Mouse (Mus musculus) neural tube, embryonic 12.5 days (tissue): ENCODE measurements around the gene Serinc3. TPM values are rescaled to one million over a fixed set of nuclear protein-coding genes. Genes with fewer than 3 reads are reported as not detected.

Experiments used
- ATAC-seq: fragments of 200-750 bp; cut with Nextera tagmentation; 2 replicates; pipeline ENCODE4 v1.8.0; 2017; ENCODE audit warnings: low read depth, mild to moderate bottlenecking, moderate TSS enrichment, moderate library complexity; ENCODE audit not compliant: low FRiP score
- H3K27ac ChIP-seq: fragments of 300-500 bp; sonication (generic); 2 replicates; pipeline ENCODE4 v1.5.1; 2016
- H3K27me3 ChIP-seq: fragments of 300-500 bp; sonication (generic); replicated peaks from 2 replicates; pipeline ENCODE4 v1.6.1; 2016; ENCODE audit warnings: mild to moderate bottlenecking
- H3K36me3 ChIP-seq: fragments of 300-500 bp; sonication (generic); 2 replicates; pipeline ENCODE4 v1.6.1; 2016; ENCODE audit warnings: mild to moderate bottlenecking
- H3K4me1 ChIP-seq: fragments of 300-500 bp; sonication (generic); 2 replicates; pipeline ENCODE4 v1.6.1; 2016
- H3K4me2 ChIP-seq: fragments of 300-500 bp; sonication (generic); replicated peaks from 2 replicates; pipeline ENCODE4 v1.6.1; 2016; ENCODE audit warnings: mild to moderate bottlenecking
- H3K4me3 ChIP-seq: fragments of 300-500 bp; sonication (generic); 2 replicates; pipeline ENCODE4 v1.5.1; 2016
- H3K9ac ChIP-seq: fragments of 300-500 bp; sonication (generic); 2 replicates; pipeline ENCODE4 v1.6.1; 2016; ENCODE audit warnings: mild to moderate bottlenecking
- H3K9me3 ChIP-seq: fragments of 300-500 bp; sonication (generic); 2 replicates; pipeline ENCODE4 v1.6.1; 2016; ENCODE audit warnings: mild to moderate bottlenecking
- WGBS: fragments of 180-500 bp; shearing (Covaris S2); methylation state at CpG from one replicate; pipeline ENCODE4 v1.1.7; 2016; 5-methylcytosine and 5-hydroxymethylcytosine counted together
- polyA plus RNA-seq: library from polyadenylated mRNA; unstranded; fragments of >200 nt; fragmentation: Nextera tagmentation; extraction: Ambion mirVana; gene quantifications from 2 replicates; pipeline ENCODE4 v1.2.1, GENCODE M21; 2016

Gene Serinc3
- polyA plus RNA-seq, 1 experiment from 2014 or later = 41.2 TPM

DNA sequence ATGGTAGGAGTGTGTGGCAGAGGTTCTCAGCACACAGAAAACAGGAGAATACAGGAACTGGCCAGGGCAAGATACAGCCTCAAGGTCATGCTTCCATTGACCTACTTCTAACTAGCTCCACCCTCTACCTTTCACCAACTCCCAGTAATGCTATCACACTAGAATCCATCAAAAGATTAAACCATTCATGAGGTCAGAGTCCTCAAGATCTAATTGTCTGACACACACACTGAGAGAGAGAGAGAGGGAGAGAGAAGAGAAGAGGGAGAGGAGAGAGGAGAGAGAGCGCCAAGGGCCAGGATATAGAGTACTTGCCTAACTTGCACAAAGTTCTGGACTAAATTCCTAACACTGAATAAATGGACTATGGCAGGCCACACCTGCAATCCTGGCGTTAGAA lies 37.4 kb upstream of the Serinc3 start:
- Histone ChIP-seq H3K4me1 (0 out of 2 replicates have a peak, but pooled peaks cover 5% of the 10 kb centered on the region), H3K9me3 (no peaks in the 10 kb centered on the region), H3K4me2 (no peak overlapping the region), H3K27ac (no peak overlapping the region), H3K36me3 (no peaks in the 10 kb centered on the region), H3K4me3 (no peak overlapping the region), H3K9ac (no peak overlapping the region), H3K27me3 (no peaks in the 10 kb centered on the region)
- no peak for ATAC-seq
- 96% methylated on average over 2 of the region's 2 CpGs for WGBS

DNA sequence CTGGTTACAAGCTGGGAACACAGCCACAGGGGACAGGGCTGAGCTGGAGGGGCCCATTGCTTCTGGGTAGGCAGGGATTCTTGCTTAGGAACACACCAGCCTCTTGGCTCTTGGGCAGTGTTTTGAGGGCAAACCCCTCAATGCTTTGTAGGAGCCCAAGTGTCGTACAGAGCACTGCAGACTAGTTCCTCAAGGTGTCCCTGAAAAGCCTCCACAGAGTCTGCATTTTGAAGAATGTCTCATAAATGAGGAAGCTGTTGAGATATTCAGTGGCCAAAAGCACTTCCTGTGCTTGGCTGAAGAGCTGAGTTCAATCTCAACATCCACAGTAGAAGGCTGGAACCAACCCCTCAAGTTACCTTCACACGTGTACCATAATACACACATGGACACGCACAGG lies 31.8 kb upstream of the Serinc3 start:
- no peak for ATAC-seq
- Histone ChIP-seq H3K4me1 (peaks cover 9% of the 10 kb centered on the region; the same call in 1 of the 2 replicates), H3K27me3 (no peaks in the 10 kb centered on the region), H3K27ac (no peak overlapping the region), H3K4me2 (no peak overlapping the region), H3K9ac (no peak overlapping the region), H3K9me3 (no peaks in the 10 kb centered on the region), H3K4me3 (no peak overlapping the region), H3K36me3 (no peaks in the 10 kb centered on the region)
- WGBS = 91% methylated on average over 3 of the region's 3 CpGs

DNA sequence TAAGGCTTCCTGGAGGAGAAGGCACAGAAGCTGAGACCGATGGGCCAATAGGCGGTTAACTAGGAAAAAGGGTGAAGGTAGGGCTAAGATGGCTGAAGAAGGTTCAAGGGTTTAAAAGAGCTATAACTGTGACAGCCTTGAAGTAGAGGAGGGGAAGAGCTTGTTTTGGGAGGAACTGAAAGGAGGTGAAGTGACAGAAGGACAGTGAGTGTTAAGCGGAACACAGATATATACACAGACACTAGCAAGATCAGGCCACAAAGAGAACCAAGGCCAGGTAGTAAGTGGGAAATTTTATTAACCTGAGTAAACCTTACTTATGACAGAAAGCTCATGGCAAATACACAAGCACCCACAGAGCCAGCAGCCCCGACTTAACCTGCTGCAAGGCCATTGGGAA lies 31.4 kb upstream of the Serinc3 start:
- ATAC-seq = no peak
- Histone ChIP-seq H3K27ac (no peak overlapping the region), H3K4me1 (peaks cover 9% of the 10 kb centered on the region; the same call in 1 of the 2 replicates), H3K4me3 (no peak overlapping the region), H3K36me3 (no peaks in the 10 kb centered on the region), H3K9me3 (no peaks in the 10 kb centered on the region), H3K9ac (no peak overlapping the region), H3K27me3 (no peaks in the 10 kb centered on the region), H3K4me2 (no peak overlapping the region)
- 97% methylated on average over 4 of the region's 4 CpGs for WGBS

DNA sequence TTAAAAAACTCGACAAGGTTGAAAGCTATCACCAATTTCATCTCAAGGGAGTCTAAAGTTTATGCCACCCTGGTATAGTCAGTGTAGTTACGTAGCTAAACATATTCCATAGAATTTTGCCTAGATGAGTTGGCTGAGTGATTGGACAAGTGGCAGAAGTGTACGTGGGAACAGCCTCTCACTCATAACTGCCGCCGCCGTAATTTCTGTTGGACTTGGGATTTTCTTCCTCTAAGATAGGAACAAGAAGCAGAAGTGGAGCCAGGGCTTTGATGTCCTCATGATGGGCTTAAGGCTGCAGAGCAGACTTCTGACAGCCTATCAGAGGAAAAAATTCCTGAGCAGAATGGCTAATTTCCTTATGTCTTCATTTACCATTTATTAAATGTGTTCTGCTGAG lies 30.7 kb upstream of the Serinc3 start:
- Histone ChIP-seq H3K36me3 (no peaks in the 10 kb centered on the region), H3K27ac (no peak overlapping the region), H3K9ac (no peak overlapping the region), H3K4me1 (peaks cover 9% of the 10 kb centered on the region; the same call in 1 of the 2 replicates), H3K9me3 (no peaks in the 10 kb centered on the region), H3K27me3 (no peaks in the 10 kb centered on the region), H3K4me3 (no peak overlapping the region), H3K4me2 (no peak overlapping the region)
- WGBS = 82% methylated on average over 6 of the region's 6 CpGs
- ATAC-seq = no peak

DNA sequence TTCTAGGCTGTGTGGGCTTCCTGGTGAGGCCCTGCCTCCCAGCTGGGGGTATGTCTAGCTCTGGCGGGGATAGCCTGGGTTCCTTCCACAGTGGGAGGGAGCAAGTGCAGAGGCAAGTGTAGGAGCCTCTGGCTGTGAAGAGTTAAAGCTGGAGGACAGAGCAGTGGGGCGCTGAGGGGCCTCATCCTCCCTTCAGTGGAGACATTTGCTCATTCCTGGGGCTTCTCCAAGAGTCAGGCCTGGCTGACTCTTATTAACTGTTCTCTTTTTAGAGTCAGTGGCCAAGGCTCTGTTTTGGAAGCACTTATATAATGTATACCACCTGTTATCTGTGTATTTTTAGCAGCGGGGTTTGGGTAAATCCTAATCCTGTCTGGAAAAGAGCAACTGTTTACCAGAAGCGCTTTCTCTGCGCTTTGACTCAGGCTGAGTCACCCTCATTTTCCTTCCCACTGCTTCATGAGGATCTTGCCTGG lies 30.3 kb upstream of the Serinc3 start:
- H3K27ac ChIP-seq = no peak overlapping the region
- WGBS = 52% methylated on average over 5 of the region's 5 CpGs
- H3K9ac ChIP-seq = no peak overlapping the region
- H3K4me2 ChIP-seq = no peak overlapping the region
- H3K27me3 ChIP-seq = no peaks in the 10 kb centered on the region
- H3K36me3 ChIP-seq = no peaks in the 10 kb centered on the region
- H3K4me3 ChIP-seq = no peak overlapping the region
- no peaks in the 10 kb centered on the region for H3K9me3 ChIP-seq
- no peak for ATAC-seq
- peaks cover 9% of the 10 kb centered on the region; the same call in 1 of the 2 replicates for H3K4me1 ChIP-seq

DNA sequence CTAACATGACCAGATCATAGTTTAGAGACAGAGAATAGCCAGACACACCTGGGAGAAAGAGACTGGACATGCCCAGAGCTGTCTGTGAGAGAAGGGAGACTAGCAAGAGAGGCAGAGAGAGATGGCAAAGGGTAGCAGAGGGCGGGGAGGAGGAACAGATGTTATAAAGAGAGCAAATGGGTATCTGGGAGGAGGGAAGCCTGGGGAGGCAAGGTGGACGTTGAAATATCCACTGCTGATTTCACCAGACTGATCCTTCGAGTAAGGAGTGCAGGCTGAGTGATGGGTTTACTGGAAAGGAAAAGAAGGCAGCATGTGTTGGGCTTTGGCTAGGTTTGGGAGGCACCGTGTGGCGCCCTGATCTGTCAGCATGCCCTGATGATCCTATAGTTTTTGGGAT lies 29.5 kb upstream of the Serinc3 start:
- Histone ChIP-seq H3K27ac (no peak overlapping the region), H3K4me2 (no peak overlapping the region), H3K36me3 (no peaks in the 10 kb centered on the region), H3K9me3 (no peaks in the 10 kb centered on the region), H3K9ac (no peak overlapping the region), H3K4me3 (no peak overlapping the region), H3K4me1 (peaks cover 9% of the 10 kb centered on the region; the same call in 1 of the 2 replicates), H3K27me3 (no peaks in the 10 kb centered on the region)
- no peak for ATAC-seq
- WGBS = 60% methylated on average over 5 of the region's 5 CpGs

DNA sequence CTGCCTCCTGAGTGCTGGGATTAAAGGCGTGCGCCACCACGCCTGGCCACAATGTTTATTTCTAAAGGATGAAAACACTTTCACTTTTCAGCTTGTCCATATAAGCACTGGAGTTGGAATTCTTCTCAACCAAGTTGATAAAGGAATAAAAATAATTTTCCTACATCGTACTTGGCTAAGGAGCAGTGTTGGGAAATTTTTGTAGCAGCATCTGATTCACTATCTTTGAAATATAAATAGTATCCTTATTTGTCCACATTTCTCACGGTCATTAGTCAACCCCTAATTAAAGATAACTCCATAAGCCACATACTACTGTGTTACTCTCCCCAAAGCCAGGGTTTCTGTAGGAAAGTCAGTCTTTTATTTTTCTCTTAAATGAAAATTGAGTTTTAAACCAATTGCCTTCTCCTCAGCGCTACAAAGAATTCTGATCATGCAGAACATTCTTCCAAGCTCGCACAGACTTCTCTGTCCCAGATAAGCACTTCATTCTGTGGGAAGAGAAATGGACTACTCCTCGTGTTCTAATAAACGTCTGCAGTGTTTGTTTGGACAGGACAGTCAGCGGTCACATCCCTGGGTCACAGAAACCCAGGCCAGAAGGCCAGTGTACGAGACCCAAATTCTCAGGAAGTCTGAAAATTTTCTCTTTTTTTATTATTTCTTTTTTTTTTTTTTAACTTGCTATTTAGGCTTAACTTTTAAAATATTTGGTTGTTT lies 26.1 kb upstream of the Serinc3 start:
- Histone ChIP-seq H3K36me3 (no peaks in the 10 kb centered on the region), H3K4me2 (no peak overlapping the region), H3K4me1 (peaks cover 9% of the 10 kb centered on the region; the same call in 1 of the 2 replicates), H3K4me3 (no peak overlapping the region), H3K9ac (no peak overlapping the region), H3K27me3 (no peaks in the 10 kb centered on the region), H3K27ac (no peak overlapping the region), H3K9me3 (no peaks in the 10 kb centered on the region)
- WGBS = 91% methylated on average over 11 of the region's 11 CpGs
- no peak for ATAC-seq

DNA sequence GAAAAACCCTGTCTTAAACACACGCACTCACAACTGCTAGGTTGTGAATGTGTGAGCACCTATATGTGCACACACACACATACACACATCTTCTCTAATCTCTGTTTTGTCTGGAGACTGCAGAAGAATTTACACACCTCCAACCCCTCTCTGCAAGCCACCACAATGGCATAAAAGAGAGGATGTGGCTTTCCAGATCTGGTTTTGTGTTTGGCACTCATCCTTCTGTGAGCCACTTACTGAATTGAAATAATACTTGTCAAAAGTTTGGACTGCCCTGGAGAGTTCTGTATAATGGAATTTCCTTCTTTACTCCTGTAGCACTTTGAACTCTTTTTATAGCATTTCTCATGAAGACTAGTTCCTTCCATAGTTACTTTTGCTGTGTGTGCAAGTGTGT lies 22.1 kb upstream of the Serinc3 start:
- 90% methylated on average over 1 of the region's 1 CpGs for WGBS
- H3K36me3 ChIP-seq = no peaks in the 10 kb centered on the region
- no peak overlapping the region for H3K4me3 ChIP-seq
- ATAC-seq = no peak
- no peaks in the 10 kb centered on the region for H3K27me3 ChIP-seq
- H3K4me1 ChIP-seq = no peaks in the 10 kb centered on the region; the same call in 1 of the 2 replicates
- no peak overlapping the region for H3K9ac ChIP-seq
- H3K27ac ChIP-seq = no peak overlapping the region
- no peak overlapping the region for H3K4me2 ChIP-seq
- no peaks in the 10 kb centered on the region for H3K9me3 ChIP-seq

DNA sequence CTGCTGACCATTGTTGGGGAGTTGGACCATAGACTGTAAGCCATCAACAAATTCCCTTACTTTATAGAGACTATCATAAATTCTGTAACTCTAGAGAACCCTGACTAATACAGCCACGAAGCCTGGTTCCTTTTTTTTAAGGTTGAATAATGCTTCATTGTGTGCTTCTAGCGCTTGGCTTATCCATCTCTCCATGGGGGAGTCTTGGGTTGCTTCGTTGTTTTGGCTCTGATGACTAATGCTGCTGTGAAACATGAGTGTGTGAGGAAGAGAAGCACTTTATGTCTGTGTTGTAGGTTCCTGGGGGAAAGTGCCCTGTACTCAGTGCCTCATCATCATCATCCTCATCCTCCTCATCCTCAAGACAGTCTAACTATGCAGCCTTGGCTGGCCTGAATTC lies 19.0 kb upstream of the Serinc3 start:
- H3K27me3 ChIP-seq = no peaks in the 10 kb centered on the region
- WGBS = 40% methylated on average over 3 of the region's 3 CpGs

DNA sequence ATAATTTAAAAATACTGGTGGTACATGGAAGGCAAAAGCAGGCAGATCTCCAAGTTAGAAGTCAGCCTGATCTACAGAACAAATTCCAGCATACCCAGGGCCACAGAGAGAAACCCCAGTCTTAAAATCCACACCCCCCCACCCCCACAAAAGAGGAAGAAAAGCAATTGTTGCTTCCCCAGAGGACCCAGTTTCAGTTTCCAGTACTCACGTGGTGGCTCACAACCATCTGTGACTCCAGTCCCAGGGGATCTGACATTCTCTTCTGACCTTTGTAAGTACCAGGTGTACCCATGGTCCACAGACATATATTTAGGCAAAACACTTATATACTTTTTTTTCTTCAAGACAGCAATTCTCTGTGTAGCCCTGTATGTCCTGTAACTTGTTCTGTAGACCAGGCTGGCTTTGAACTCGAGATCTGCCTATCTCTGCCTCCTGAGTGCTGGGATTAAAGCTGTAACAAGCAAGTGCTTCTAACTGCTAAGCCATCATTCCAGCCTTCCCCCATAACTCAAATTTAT lies 17.8 kb upstream of the Serinc3 start:
- Histone ChIP-seq H3K36me3 (no peaks in the 10 kb centered on the region), H3K27ac (no peak overlapping the region), H3K4me2 (no peak overlapping the region), H3K27me3 (no peaks in the 10 kb centered on the region), H3K9ac (no peak overlapping the region), H3K9me3 (no peaks in the 10 kb centered on the region), H3K4me1 (peaks cover 17% of the 10 kb centered on the region), H3K4me3 (no peak overlapping the region)
- no peak for ATAC-seq
- WGBS = 71% methylated on average over 2 of the region's 2 CpGs

More for the DNA sequence above, 19.0 kb upstream of the Serinc3 start:
- H3K9me3 ChIP-seq = no peaks in the 10 kb centered on the region
- no peaks in the 10 kb centered on the region for H3K36me3 ChIP-seq
- no peak for ATAC-seq
- H3K4me3 ChIP-seq = no peak overlapping the region
- H3K9ac ChIP-seq = no peak overlapping the region
- H3K4me1 ChIP-seq = peaks cover 16% of the 10 kb centered on the region
- no peak overlapping the region for H3K27ac ChIP-seq
- H3K4me2 ChIP-seq = no peak overlapping the region

DNA sequence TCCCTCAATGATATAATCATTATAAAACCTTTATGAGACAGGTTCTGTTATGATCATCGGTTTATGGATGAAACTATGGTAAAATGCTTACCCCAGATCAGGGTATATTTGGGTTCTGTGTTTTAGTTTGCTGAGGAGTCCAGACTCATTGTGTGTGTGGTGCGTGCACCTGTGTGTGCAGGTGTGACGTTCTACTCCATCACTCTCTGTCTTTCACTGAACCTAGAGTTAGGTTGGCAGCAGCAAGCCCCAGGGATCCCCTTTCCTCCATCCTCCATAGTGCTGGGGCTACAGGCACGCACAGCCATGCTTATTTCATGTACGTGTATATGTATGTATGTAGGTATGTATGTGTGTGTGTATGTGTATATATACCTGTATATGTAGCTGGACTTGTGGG lies 17.1 kb upstream of the Serinc3 start:
- Histone ChIP-seq H3K4me1 (peaks cover 17% of the 10 kb centered on the region), H3K9ac (no peak overlapping the region), H3K27me3 (no peaks in the 10 kb centered on the region), H3K4me2 (no peak overlapping the region), H3K9me3 (no peaks in the 10 kb centered on the region), H3K27ac (no peak overlapping the region), H3K36me3 (no peaks in the 10 kb centered on the region), H3K4me3 (no peak overlapping the region)
- 96% methylated on average over 5 of the region's 5 CpGs for WGBS
- ATAC-seq = no peak

DNA sequence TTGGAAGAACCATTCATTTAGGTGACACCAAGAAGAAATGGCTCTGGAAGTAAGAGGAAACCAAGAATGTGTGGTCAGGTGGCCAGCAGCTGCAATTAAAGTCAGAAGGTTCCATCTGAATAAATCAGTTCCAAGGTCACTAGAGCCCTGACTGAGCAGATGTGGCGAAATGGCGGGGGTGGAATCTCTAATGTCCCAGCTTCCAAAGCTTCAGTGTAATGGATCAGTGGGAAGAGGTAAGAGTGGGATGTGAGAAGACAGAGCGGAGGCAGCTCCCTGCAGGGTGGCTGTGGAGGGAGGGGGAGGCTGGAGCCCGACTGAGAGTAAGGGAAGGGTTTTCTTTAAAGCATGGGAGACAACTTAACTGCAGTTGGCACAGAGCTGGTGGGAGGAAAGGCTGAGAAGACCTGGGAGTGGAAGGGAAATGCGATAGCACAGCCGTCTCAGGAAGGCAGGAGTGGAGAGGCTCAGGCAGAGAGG lies 16.5 kb upstream of the Serinc3 start:
- H3K27ac ChIP-seq = no peak overlapping the region
- no peak overlapping the region for H3K9ac ChIP-seq
- no peak for ATAC-seq
- H3K4me3 ChIP-seq = no peak overlapping the region
- H3K4me2 ChIP-seq = no peak overlapping the region
- no peaks in the 10 kb centered on the region for H3K9me3 ChIP-seq
- H3K27me3 ChIP-seq = no peaks in the 10 kb centered on the region
- H3K4me1 ChIP-seq = peaks cover 17% of the 10 kb centered on the region
- WGBS = 47% methylated on average over 6 of the region's 6 CpGs
- no peaks in the 10 kb centered on the region for H3K36me3 ChIP-seq
